Mouse (Mus musculus): ENCODE data around the gene E2f2. TPM values are rescaled to one million over a fixed set of nuclear protein-coding genes. Genes with fewer than 3 reads are reported as not detected.

Gene E2f2
- total and polyA plus RNA-seq, 3 experiments: 14.1 to 70.3 (median 45.9) TPM

- H3K36me3 ChIP-seq (replicated peaks): no peaks in the 10 kb centered on the region
- no peaks in the 10 kb centered on the region; the same call in 1 of the 2 replicates for H3K9me3 ChIP-seq (replicated peaks)
- no peak for DNase-seq (ENCODE audit: low spot score)
- ATAC-seq (ENCODE audit: extremely low read depth, insufficient number of reproducible peaks, low FRiP score, poor library complexity, severe bottlenecking): no peak
- peaks cover 65% of the 10 kb centered on the region for H3K27me3 ChIP-seq (ENCODE audit: insufficient read depth, low read length)
- TF ChIP-seq TAL1 (conservative IDR thresholded peaks at IDR 0.05; ENCODE audit: low read depth, low read length): no peak
- TF ChIP-seq GATA1 (IDR thresholded peaks at IDR 0.05; ENCODE audit: borderline replicate concordance, low read length): no peak
- TF ChIP-seq CTCF (IDR thresholded peaks at IDR 0.05; ENCODE audit: low read depth, low read length): no peak
- TF ChIP-seq GATA2 (IDR thresholded peaks at IDR 0.05; ENCODE audit: borderline replicate concordance, low read depth, low read length): no peak
- no peak for TF ChIP-seq POLR2AphosphoS5 (IDR thresholded peaks at IDR 0.05; ENCODE audit: insufficient replicate concordance, low read depth, low read length)
- peaks cover 13% of the 10 kb centered on the region for H3K4me1 ChIP-seq (ENCODE audit: insufficient read depth, low read depth, low read length)
- H3K4me3 ChIP-seq (ENCODE audit: low read depth, low read length): no peak overlapping the region
Measured at GRCm38 (mm10) chr4:136135874-136136728, 36.1 kb upstream of the E2f2 start.

GRCm38 (mm10) chr4:136139326-136140110, 32.7 kb upstream of the E2f2 start:
- H3K27me3 ChIP-seq (ENCODE audit: insufficient read depth, low read length): peaks cover 76% of the 10 kb centered on the region
- no peaks in the 10 kb centered on the region for H3K36me3 ChIP-seq (replicated peaks)
- peaks cover 4% of the 10 kb centered on the region; the same call in 1 of the 2 replicates for H3K9me3 ChIP-seq (replicated peaks)
- H3K4me3 ChIP-seq (ENCODE audit: low read depth, low read length): no peak overlapping the region
- ATAC-seq (ENCODE audit: extremely low read depth, insufficient number of reproducible peaks, low FRiP score, poor library complexity, severe bottlenecking) (no peak), DNase-seq (ENCODE audit: low spot score) (no peak)
- TF ChIP-seq CTCF (IDR thresholded peaks at IDR 0.05; ENCODE audit: low read depth, low read length): no peak
- peaks cover 23% of the 10 kb centered on the region for H3K4me1 ChIP-seq (ENCODE audit: insufficient read depth, low read depth, low read length)

GRCm38 (mm10) chr4:136140327-136141250, 31.6 kb upstream of the E2f2 start:
- H3K27me3 ChIP-seq (ENCODE audit: insufficient read depth, low read length): peaks cover 75% of the 10 kb centered on the region
- H3K36me3 ChIP-seq (replicated peaks): no peaks in the 10 kb centered on the region
- peak overlapping the region; percentile 61; the same call in 1 of the 2 replicates for H3K4me3 ChIP-seq (ENCODE audit: low read depth, low read length)

GRCm38 (mm10) chr4:136142267-136143192, 29.7 kb upstream of the E2f2 start:
- H3K36me3 ChIP-seq (replicated peaks): no peaks in the 10 kb centered on the region
- DNase-seq (ENCODE audit: low spot score) (no peak), ATAC-seq (ENCODE audit: extremely low read depth, insufficient number of reproducible peaks, low FRiP score, poor library complexity, severe bottlenecking) (no peak)
- peaks cover 37% of the 10 kb centered on the region for H3K4me1 ChIP-seq (ENCODE audit: insufficient read depth, low read depth, low read length)
- no peak for TF ChIP-seq GATA2 (IDR thresholded peaks at IDR 0.05; ENCODE audit: borderline replicate concordance, low read depth, low read length)
- TF ChIP-seq TAL1 (conservative IDR thresholded peaks at IDR 0.05; ENCODE audit: low read depth, low read length): no peak
- TF ChIP-seq CTCF (IDR thresholded peaks at IDR 0.05; ENCODE audit: low read depth, low read length): no peak
- no peak for TF ChIP-seq GATA1 (IDR thresholded peaks at IDR 0.05; ENCODE audit: borderline replicate concordance, low read length)
- TF ChIP-seq POLR2AphosphoS5 (IDR thresholded peaks at IDR 0.05; ENCODE audit: insufficient replicate concordance, low read depth, low read length): no peak
- H3K9me3 ChIP-seq (replicated peaks): peaks cover 4% of the 10 kb centered on the region; the same call in 1 of the 2 replicates
- peaks cover 84% of the 10 kb centered on the region for H3K27me3 ChIP-seq (ENCODE audit: insufficient read depth, low read length)
- no peak overlapping the region for H3K4me3 ChIP-seq (ENCODE audit: low read depth, low read length)

More at GRCm38 (mm10) chr4:136140327-136141250, 31.6 kb upstream of the E2f2 start:
- TF ChIP-seq TAL1 (conservative IDR thresholded peaks at IDR 0.05; ENCODE audit: low read depth, low read length): no peak
- TF ChIP-seq POLR2AphosphoS5 (IDR thresholded peaks at IDR 0.05; ENCODE audit: insufficient replicate concordance, low read depth, low read length): no peak
- TF ChIP-seq GATA1 (IDR thresholded peaks at IDR 0.05; ENCODE audit: borderline replicate concordance, low read length): no peak
- no peak for TF ChIP-seq CTCF (IDR thresholded peaks at IDR 0.05; ENCODE audit: low read depth, low read length)
- no peak for TF ChIP-seq GATA2 (IDR thresholded peaks at IDR 0.05; ENCODE audit: borderline replicate concordance, low read depth, low read length)
- H3K9me3 ChIP-seq (replicated peaks): peaks cover 4% of the 10 kb centered on the region; the same call in 1 of the 2 replicates
- DNase-seq (ENCODE audit: low spot score): peak; percentile 84
- ATAC-seq (ENCODE audit: extremely low read depth, insufficient number of reproducible peaks, low FRiP score, poor library complexity, severe bottlenecking): peak; percentile 60; the same call in 1 of the 2 replicates
- peaks cover 29% of the 10 kb centered on the region for H3K4me1 ChIP-seq (ENCODE audit: insufficient read depth, low read depth, low read length)

Data from G1E (cell line).